Mouse (Mus musculus): Measurements from ENCODE around the gene Csnk2a1. TPM values are rescaled to one million over a fixed set of nuclear protein-coding genes. Genes with fewer than 3 reads are reported as not detected.

Gene Csnk2a1
- 107 and 116 TPM in 2 replicates for polyA plus RNA-seq (2015; fragmentation: Nextera tagmentation; extraction: Ambion mirVana)

DNA sequence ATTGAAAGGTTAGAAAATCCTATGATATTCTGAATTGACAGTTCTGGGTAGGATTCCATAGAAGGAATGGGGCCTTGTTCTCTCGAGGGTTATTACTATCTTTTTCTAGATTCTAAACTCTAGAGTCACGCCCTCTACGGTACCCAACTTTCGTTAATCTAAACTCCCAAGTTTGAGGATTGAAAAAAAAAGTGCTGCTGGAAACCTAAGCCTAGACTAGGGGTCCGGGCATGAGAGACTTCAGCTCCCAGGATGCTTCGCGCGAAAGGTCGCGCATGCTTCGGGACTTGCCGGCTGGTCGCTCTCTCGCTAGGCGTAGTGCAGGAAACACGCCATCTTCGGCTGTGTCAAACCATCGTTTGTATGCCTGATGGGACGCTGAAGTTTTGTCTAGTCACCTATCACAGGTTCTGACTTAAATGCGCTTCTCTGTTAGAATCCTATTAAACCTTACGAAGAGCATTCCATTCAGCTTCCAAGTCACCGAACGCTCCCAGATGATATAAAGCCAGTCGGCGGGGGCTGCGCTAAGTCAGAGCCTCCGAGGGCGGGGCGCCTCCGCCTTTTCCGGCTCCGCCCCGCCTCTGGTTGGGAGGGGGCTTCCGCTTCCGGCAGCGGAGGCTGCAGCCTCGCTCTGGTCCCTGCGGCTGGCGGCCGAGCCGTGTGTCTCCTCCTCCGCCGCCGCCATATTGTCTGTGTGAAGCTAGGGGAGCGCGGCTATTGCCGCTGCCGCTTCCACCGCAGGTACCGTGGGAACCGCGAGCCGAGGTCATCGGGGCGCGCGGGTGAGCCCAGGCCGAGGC is at the start of gene Csnk2a1:
Csnk2a1 (plus strand) TSS at position 592 of the 803 bp plus-strand sequence.
- Histone ChIP-seq H3K4me2 (ENCODE audit: low read length) (peak within 1 kb of the TSS; percentile 81), H3K4me3 (ENCODE audit: low read depth, low read length) (peak within 1 kb of the TSS; percentile 98), H3K9me3 (replicated peaks; ENCODE audit: control insufficient read depth, low read length, poor library complexity, severe bottlenecking) (no peaks in the 10 kb centered on the region), H3K9ac (ENCODE audit: low read depth, low read length) (peak within 1 kb of the TSS; percentile 98), H3K27ac (ENCODE audit: low read length) (peak within 1 kb of the TSS; percentile 97), H3K27me3 (ENCODE audit: control insufficient read depth, insufficient read depth, low read depth, low read length) (no peaks in the 10 kb centered on the region), H3K36me3 (ENCODE audit: control insufficient read depth, insufficient read depth, low read length) (no peaks in the 10 kb centered on the region), H3K4me1 (ENCODE audit: control insufficient read depth, insufficient read depth, low read length) (peaks cover 20% of the 10 kb centered on the region)
- WGBS = under 1% methylated on average over 50 of the region's 58 CpGs
- ATAC-seq = peak; percentile 97

DNA sequence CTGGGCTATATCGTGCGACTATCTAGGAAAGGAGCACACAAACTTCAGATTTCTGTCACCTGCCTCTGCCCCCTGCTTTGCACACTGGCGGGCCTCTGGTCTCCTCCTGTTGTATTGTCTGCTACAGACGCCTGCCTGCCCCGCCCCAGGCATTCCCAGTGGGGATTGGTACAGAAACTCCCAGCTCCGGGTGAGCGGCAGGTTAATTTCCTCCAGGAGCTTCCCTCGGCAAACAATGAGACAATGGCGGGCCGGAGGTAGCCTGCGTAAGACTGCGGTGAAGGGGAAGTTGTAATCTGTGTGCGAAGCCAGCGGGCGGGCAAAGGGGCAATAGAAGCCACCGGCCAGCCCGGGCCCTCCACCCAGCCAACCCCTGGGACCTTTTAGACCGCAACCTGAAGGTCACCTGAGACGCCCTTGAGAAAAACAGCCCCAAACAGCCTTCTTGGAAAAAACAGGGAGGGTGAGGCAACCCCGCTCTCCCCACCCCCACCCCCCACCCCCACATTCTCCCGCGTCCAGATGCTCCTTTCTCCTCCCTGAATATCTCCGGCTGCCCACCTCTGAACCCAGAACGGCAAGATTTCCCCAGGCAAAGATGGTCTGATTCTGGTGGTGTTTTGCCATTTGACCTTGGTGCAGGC is 49.4 kb upstream of the Csnk2a1 start:
- H3K4me3 ChIP-seq (ENCODE audit: low read depth, low read length) = no peak overlapping the region
- ATAC-seq = no peak
- no peak overlapping the region for H3K27ac ChIP-seq (ENCODE audit: low read length)
- peaks cover 5% of the 10 kb centered on the region; the same call in 1 of the 2 replicates for H3K4me1 ChIP-seq (ENCODE audit: control insufficient read depth, insufficient read depth, low read length)
- no peak overlapping the region; the same call in 1 of the 2 replicates for H3K9ac ChIP-seq (ENCODE audit: low read depth, low read length)
- WGBS = 5% methylated on average over 24 of the region's 24 CpGs
- no peaks in the 10 kb centered on the region for H3K36me3 ChIP-seq (ENCODE audit: control insufficient read depth, insufficient read depth, low read length)
- no peaks in the 10 kb centered on the region for H3K9me3 ChIP-seq (replicated peaks; ENCODE audit: control insufficient read depth, low read length, poor library complexity, severe bottlenecking)
- peak overlapping the region; percentile 40 for H3K4me2 ChIP-seq (ENCODE audit: low read length)
- H3K27me3 ChIP-seq (ENCODE audit: control insufficient read depth, insufficient read depth, low read depth, low read length) = no peaks in the 10 kb centered on the region

DNA sequence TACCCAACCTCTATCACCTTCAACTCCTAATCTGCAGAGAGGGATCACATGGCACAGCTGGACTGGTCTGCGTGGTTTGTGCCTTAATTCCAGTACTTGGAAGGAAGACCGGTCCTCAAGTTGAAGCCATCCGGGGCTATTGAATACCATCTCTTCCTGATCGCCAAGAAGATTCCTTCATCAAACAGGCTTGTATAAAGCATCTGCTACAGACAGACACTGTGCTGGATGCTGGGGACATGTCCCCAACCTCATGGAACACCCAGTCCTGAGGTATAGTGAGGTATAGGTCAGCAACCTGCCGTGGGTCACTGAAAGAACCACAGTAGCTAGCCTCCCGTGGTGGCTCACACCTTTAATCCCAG is 48.9 kb upstream of the Csnk2a1 start:
- H3K36me3 ChIP-seq (ENCODE audit: control insufficient read depth, insufficient read depth, low read length) = no peaks in the 10 kb centered on the region

DNA sequence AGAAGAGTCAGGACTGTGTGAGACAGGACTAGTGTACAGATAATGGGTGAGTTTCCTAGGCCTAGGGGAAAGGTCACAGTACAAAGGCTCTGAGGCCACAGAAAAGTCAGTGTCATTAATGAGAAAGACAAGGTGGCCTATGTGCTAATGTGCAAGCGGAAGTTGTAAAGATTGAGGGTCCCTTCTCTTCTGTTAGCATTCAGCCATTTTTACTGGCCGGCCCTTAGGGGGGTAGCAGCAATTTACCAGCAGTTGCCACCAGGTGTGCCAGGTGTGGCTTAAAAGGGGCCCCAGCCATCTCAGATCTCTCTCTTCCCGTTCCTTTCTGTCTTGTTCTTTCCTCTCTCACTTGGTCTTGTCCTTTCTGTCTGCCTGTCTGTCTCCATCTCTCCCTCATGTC is 48.3 kb upstream of the Csnk2a1 start:
- Histone ChIP-seq H3K4me3 (ENCODE audit: low read depth, low read length) (no peak overlapping the region), H3K27ac (ENCODE audit: low read length) (no peak overlapping the region), H3K4me2 (ENCODE audit: low read length) (no peak overlapping the region), H3K36me3 (ENCODE audit: control insufficient read depth, insufficient read depth, low read length) (no peaks in the 10 kb centered on the region), H3K27me3 (ENCODE audit: control insufficient read depth, insufficient read depth, low read depth, low read length) (no peaks in the 10 kb centered on the region), H3K9ac (ENCODE audit: low read depth, low read length) (no peak overlapping the region), H3K4me1 (ENCODE audit: control insufficient read depth, insufficient read depth, low read length) (peaks cover 5% of the 10 kb centered on the region; the same call in 1 of the 2 replicates), H3K9me3 (replicated peaks; ENCODE audit: control insufficient read depth, low read length, poor library complexity, severe bottlenecking) (no peaks in the 10 kb centered on the region)
- 96% methylated on average over 3 of the region's 3 CpGs for WGBS
- no peak for ATAC-seq

More for the DNA sequence above, 48.9 kb upstream of the Csnk2a1 start:
- no peak overlapping the region for H3K4me2 ChIP-seq (ENCODE audit: low read length)
- no peak overlapping the region for H3K9ac ChIP-seq (ENCODE audit: low read depth, low read length)
- no peak overlapping the region for H3K4me3 ChIP-seq (ENCODE audit: low read depth, low read length)
- peaks cover 5% of the 10 kb centered on the region; the same call in 1 of the 2 replicates for H3K4me1 ChIP-seq (ENCODE audit: control insufficient read depth, insufficient read depth, low read length)
- no peak for ATAC-seq
- WGBS = 69% methylated on average over 6 of the region's 6 CpGs
- no peaks in the 10 kb centered on the region for H3K9me3 ChIP-seq (replicated peaks; ENCODE audit: control insufficient read depth, low read length, poor library complexity, severe bottlenecking)
- no peaks in the 10 kb centered on the region for H3K27me3 ChIP-seq (ENCODE audit: control insufficient read depth, insufficient read depth, low read depth, low read length)
- H3K27ac ChIP-seq (ENCODE audit: low read length) = no peak overlapping the region

DNA sequence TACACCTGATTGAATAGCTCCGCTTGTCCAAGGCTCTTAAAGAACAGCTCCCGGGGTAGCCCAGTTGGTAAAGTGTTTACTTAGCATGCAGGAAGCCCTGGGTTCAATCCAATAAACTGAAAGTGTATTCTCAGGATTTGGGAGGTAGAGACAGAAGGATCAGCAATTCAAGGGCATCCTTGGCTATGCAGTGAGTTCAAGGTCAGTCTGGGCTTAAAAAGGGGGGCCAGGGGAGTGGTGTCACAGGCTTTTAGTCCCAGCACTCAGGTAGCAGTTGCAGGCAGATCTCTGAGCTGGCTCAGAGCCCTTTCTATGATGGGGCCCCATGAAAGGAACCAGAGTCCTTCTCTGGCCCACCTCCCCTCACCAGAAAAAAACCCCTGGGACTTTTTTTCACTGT is 47.3 kb upstream of the Csnk2a1 start:
- 78% methylated on average over 2 of the region's 2 CpGs for WGBS

GRCm38 (mm10) chr2:152180323-152180722 is 46.3 kb upstream of the Csnk2a1 start:
- Histone ChIP-seq H3K36me3 (ENCODE audit: control insufficient read depth, insufficient read depth, low read length) (no peaks in the 10 kb centered on the region), H3K9me3 (replicated peaks; ENCODE audit: control insufficient read depth, low read length, poor library complexity, severe bottlenecking) (no peaks in the 10 kb centered on the region), H3K4me1 (ENCODE audit: control insufficient read depth, insufficient read depth, low read length) (peaks cover 5% of the 10 kb centered on the region; the same call in 1 of the 2 replicates), H3K9ac (ENCODE audit: low read depth, low read length) (no peak overlapping the region), H3K4me3 (ENCODE audit: low read depth, low read length) (no peak overlapping the region), H3K4me2 (ENCODE audit: low read length) (no peak overlapping the region), H3K27me3 (ENCODE audit: control insufficient read depth, insufficient read depth, low read depth, low read length) (no peaks in the 10 kb centered on the region), H3K27ac (ENCODE audit: low read length) (no peak overlapping the region)
- ATAC-seq = no peak
- 69% methylated on average over 6 of the region's 6 CpGs for WGBS

More for the DNA sequence above, 47.3 kb upstream of the Csnk2a1 start:
- no peak for ATAC-seq
- Histone ChIP-seq H3K4me3 (ENCODE audit: low read depth, low read length) (no peak overlapping the region), H3K4me2 (ENCODE audit: low read length) (no peak overlapping the region), H3K9me3 (replicated peaks; ENCODE audit: control insufficient read depth, low read length, poor library complexity, severe bottlenecking) (no peaks in the 10 kb centered on the region), H3K4me1 (ENCODE audit: control insufficient read depth, insufficient read depth, low read length) (peaks cover 5% of the 10 kb centered on the region; the same call in 1 of the 2 replicates), H3K9ac (ENCODE audit: low read depth, low read length) (no peak overlapping the region), H3K27me3 (ENCODE audit: control insufficient read depth, insufficient read depth, low read depth, low read length) (no peaks in the 10 kb centered on the region), H3K36me3 (ENCODE audit: control insufficient read depth, insufficient read depth, low read length) (no peaks in the 10 kb centered on the region), H3K27ac (ENCODE audit: low read length) (no peak overlapping the region)

DNA sequence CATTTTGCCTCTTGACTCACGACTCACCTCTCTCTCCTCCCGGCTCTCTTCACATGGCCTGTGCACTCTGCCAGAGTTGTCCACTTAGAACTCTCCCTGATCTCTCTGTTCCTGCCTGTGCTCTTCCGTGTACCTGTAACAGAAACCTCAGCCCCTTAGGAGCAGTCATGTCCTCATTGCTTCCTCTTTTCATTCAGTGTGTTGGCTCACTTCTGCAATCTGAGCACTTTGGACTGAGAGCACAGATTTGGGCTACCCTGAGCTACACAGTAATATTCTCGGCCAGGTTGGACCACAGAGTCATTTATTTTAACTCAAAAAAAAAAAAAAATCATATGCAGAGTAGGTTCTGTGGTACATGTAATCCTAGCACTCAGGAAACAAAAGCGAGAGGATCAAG is 39.5 kb upstream of the Csnk2a1 start:
- Histone ChIP-seq H3K9ac (ENCODE audit: low read depth, low read length) (no peak overlapping the region), H3K27me3 (ENCODE audit: control insufficient read depth, insufficient read depth, low read depth, low read length) (no peaks in the 10 kb centered on the region), H3K9me3 (replicated peaks; ENCODE audit: control insufficient read depth, low read length, poor library complexity, severe bottlenecking) (no peaks in the 10 kb centered on the region), H3K27ac (ENCODE audit: low read length) (no peak overlapping the region), H3K36me3 (ENCODE audit: control insufficient read depth, insufficient read depth, low read length) (no peaks in the 10 kb centered on the region), H3K4me3 (ENCODE audit: low read depth, low read length) (no peak overlapping the region), H3K4me2 (ENCODE audit: low read length) (no peak overlapping the region), H3K4me1 (ENCODE audit: control insufficient read depth, insufficient read depth, low read length) (no peaks in the 10 kb centered on the region)
- no peak for ATAC-seq
- 85% methylated on average over 5 of the region's 5 CpGs for WGBS

- Histone ChIP-seq H3K9me3 (replicated peaks; ENCODE audit: control insufficient read depth, low read length, poor library complexity, severe bottlenecking) (no peaks in the 10 kb centered on the region), H3K4me1 (ENCODE audit: control insufficient read depth, insufficient read depth, low read length) (no peaks in the 10 kb centered on the region), H3K27ac (ENCODE audit: low read length) (no peak overlapping the region), H3K9ac (ENCODE audit: low read depth, low read length) (no peak overlapping the region), H3K4me2 (ENCODE audit: low read length) (no peak overlapping the region), H3K36me3 (ENCODE audit: control insufficient read depth, insufficient read depth, low read length) (no peaks in the 10 kb centered on the region), H3K4me3 (ENCODE audit: low read depth, low read length) (no peak overlapping the region), H3K27me3 (ENCODE audit: control insufficient read depth, insufficient read depth, low read depth, low read length) (no peaks in the 10 kb centered on the region)
- ATAC-seq = no peak
- WGBS = 74% methylated on average over 7 of the region's 7 CpGs
Measured at GRCm38 (mm10) chr2:152189213-152189612, 37.4 kb upstream of the Csnk2a1 start.

DNA sequence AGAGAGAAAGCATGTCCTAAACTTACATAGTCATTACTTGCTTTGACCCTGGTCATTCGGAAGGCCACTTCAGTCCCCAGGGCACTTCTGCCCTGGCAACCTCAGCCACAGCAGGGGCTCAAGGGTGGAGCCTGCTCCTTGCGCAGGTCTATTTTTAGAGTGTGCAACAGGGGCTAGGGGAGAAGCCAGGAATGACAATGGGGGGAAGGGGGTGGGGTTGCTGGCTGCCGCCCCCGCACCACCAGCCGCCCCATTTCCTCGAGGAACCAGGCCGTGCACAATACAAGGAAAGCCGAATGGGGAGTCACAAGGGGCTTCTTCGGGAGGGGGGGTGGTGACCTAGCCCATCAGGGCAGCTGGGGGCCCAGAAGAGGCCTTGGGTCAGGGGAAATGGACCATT is 37.0 kb upstream of the Csnk2a1 start:
- H3K4me2 ChIP-seq (ENCODE audit: low read length) = no peak overlapping the region
- H3K4me1 ChIP-seq (ENCODE audit: control insufficient read depth, insufficient read depth, low read length) = no peaks in the 10 kb centered on the region
- no peak overlapping the region for H3K9ac ChIP-seq (ENCODE audit: low read depth, low read length)
- no peak overlapping the region for H3K4me3 ChIP-seq (ENCODE audit: low read depth, low read length)
- H3K27ac ChIP-seq (ENCODE audit: low read length) = no peak overlapping the region
- no peaks in the 10 kb centered on the region for H3K27me3 ChIP-seq (ENCODE audit: control insufficient read depth, insufficient read depth, low read depth, low read length)
- H3K36me3 ChIP-seq (ENCODE audit: control insufficient read depth, insufficient read depth, low read length) = no peaks in the 10 kb centered on the region
- 65% methylated on average over 9 of the region's 9 CpGs for WGBS
- H3K9me3 ChIP-seq (replicated peaks; ENCODE audit: control insufficient read depth, low read length, poor library complexity, severe bottlenecking) = no peaks in the 10 kb centered on the region
- ATAC-seq = no peak

Data from midbrain, embryonic 16.5 days (tissue).